Mouse (Mus musculus) midbrain, embryonic 14.5 days (tissue): ENCODE results near the gene Morc3. TPM values are rescaled to one million over a fixed set of nuclear protein-coding genes. Genes with fewer than 3 reads are reported as not detected.

ENCODE experiments used
- ATAC-seq: fragments of 200-750 bp; cut with Nextera tagmentation; 2 replicates; pipeline ENCODE4 v1.8.0; 2017; ENCODE audit warnings: moderate number of reproducible peaks, moderate library complexity; ENCODE audit not compliant: low FRiP score, low TSS enrichment
- DNase-seq: peaks from one replicate; pipeline ENCODE4 v3.0.0-alpha.2; 2015
- H3K27ac ChIP-seq: fragments of 300-500 bp; sonication (generic); replicated peaks from 2 replicates; pipeline ENCODE4 v1.5.1; 2014; ENCODE audit warnings: mild to moderate bottlenecking, low read depth, low read length, moderate library complexity
- H3K27me3 ChIP-seq: fragments of 300-500 bp; sonication (generic); 2 replicates; pipeline ENCODE4 v1.6.1; 2014; ENCODE audit warnings: low read length, control low read depth, mixed read lengths; ENCODE audit not compliant: control insufficient read depth, insufficient read depth
- H3K36me3 ChIP-seq: fragments of 300-500 bp; sonication (generic); 2 replicates; pipeline ENCODE4 v1.6.1; 2014; ENCODE audit warnings: low read length, control low read depth; ENCODE audit not compliant: control insufficient read depth, insufficient read depth
- H3K4me1 ChIP-seq: fragments of 300-500 bp; sonication (generic); 2 replicates; pipeline ENCODE4 v1.6.1; 2014; ENCODE audit warnings: mild to moderate bottlenecking, antibody characterized with exemption, low read length, control low read depth; ENCODE audit not compliant: control insufficient read depth, insufficient read depth
- H3K4me2 ChIP-seq: fragments of 300-500 bp; sonication (generic); 2 replicates; pipeline ENCODE4 v1.6.1; 2014; ENCODE audit warnings: mild to moderate bottlenecking, low read length, moderate library complexity
- H3K4me3 ChIP-seq: fragments of 300-500 bp; sonication (generic); replicated peaks from 2 replicates; pipeline ENCODE4 v1.5.1; 2014; ENCODE audit warnings: low read depth, low read length
- H3K9ac ChIP-seq: fragments of 300-500 bp; sonication (generic); replicated peaks from 2 replicates; pipeline ENCODE4 v1.6.1; 2014; ENCODE audit warnings: mild to moderate bottlenecking, low read length, moderate library complexity
- H3K9me3 ChIP-seq: fragments of 300-500 bp; sonication (generic); 2 replicates; pipeline ENCODE4 v1.6.1; 2016; ENCODE audit warnings: low read length, control low read depth, mixed read lengths; ENCODE audit not compliant: control insufficient read depth
- WGBS: fragments of 180-500 bp; shearing (Covaris S2); extraction: QIAGEN DNeasy Blood & Tissue Kit; methylation state at CpG from one replicate; pipeline ENCODE4 v1.1.7; 2014; 5-methylcytosine and 5-hydroxymethylcytosine counted together
- polyA plus RNA-seq: library from polyadenylated mRNA; unstranded; fragments of >200 nt; fragmentation: Nextera tagmentation; extraction: Ambion mirVana; gene quantifications from 2 replicates; pipeline ENCODE4 v1.2.1, GENCODE M21; 2014

The Morc3 gene
- polyA plus RNA-seq, 1 experiment from 2014 or later: 37.1 TPM

GRCm38 (mm10) chr16:93833551-93833950 lies 1.6 kb downstream of the Morc3 start:
- Histone ChIP-seq H3K9me3 (no peaks in the 10 kb centered on the region), H3K4me2 (peak overlapping the region; percentile 86), H3K36me3 (no peaks in the 10 kb centered on the region), H3K27me3 (no peaks in the 10 kb centered on the region), H3K9ac (no peak overlapping the region), H3K27ac (no peak overlapping the region), H3K4me1 (peaks cover 10% of the 10 kb centered on the region; the same call in 1 of the 2 replicates), H3K4me3 (peak overlapping the region; percentile 99)
- WGBS: 95% methylated on average over 6 of the region's 6 CpGs
- ATAC-seq (no peak), DNase-seq (no peak)

GRCm38 (mm10) chr16:93834076-93834475 lies 2.2 kb downstream of the Morc3 start:
- Histone ChIP-seq H3K36me3 (no peaks in the 10 kb centered on the region), H3K9ac (no peak overlapping the region), H3K9me3 (no peaks in the 10 kb centered on the region), H3K4me2 (no peak overlapping the region), H3K27me3 (no peaks in the 10 kb centered on the region), H3K27ac (no peak overlapping the region), H3K4me1 (peaks cover 10% of the 10 kb centered on the region; the same call in 1 of the 2 replicates), H3K4me3 (no peak overlapping the region)
- no peak for DNase-seq
- 97% methylated on average over 2 of the region's 2 CpGs for WGBS
- ATAC-seq: no peak

- H3K4me3 ChIP-seq: no peak overlapping the region
- H3K27me3 ChIP-seq: no peaks in the 10 kb centered on the region
- no peak overlapping the region for H3K4me2 ChIP-seq
- no peak for ATAC-seq
- 97% methylated on average over 1 of the region's 1 CpGs for WGBS
- DNase-seq: no peak
- no peak overlapping the region for H3K27ac ChIP-seq
- H3K4me1 ChIP-seq: no peaks in the 10 kb centered on the region
- peaks cover 1% of the 10 kb centered on the region; the same call in 1 of the 2 replicates for H3K36me3 ChIP-seq
- H3K9ac ChIP-seq: no peak overlapping the region
- H3K9me3 ChIP-seq: no peaks in the 10 kb centered on the region
Observed at GRCm38 (mm10) chr16:93839049-93839448, 7.1 kb downstream of the Morc3 start.

- DNase-seq: no peak
- H3K27me3 ChIP-seq: no peaks in the 10 kb centered on the region
- H3K9me3 ChIP-seq: no peaks in the 10 kb centered on the region
- ATAC-seq: no peak
- no peaks in the 10 kb centered on the region for H3K4me1 ChIP-seq
- H3K9ac ChIP-seq: no peak overlapping the region
- H3K4me3 ChIP-seq: no peak overlapping the region
- 98% methylated on average over 3 of the region's 3 CpGs for WGBS
- H3K4me2 ChIP-seq: no peak overlapping the region
- peaks cover 81% of the 10 kb centered on the region for H3K36me3 ChIP-seq
- H3K27ac ChIP-seq: no peak overlapping the region
Observed at GRCm38 (mm10) chr16:93850527-93850926, 18.6 kb downstream of the Morc3 start.

- H3K4me2 ChIP-seq: no peak overlapping the region
- no peak overlapping the region for H3K9ac ChIP-seq
- no peak overlapping the region for H3K27ac ChIP-seq
- no peak overlapping the region for H3K4me3 ChIP-seq
- WGBS: 94% methylated on average over 4 of the region's 4 CpGs
- ATAC-seq: no peak
- peaks cover 70% of the 10 kb centered on the region for H3K36me3 ChIP-seq
- no peaks in the 10 kb centered on the region for H3K9me3 ChIP-seq
- DNase-seq: no peak
- no peaks in the 10 kb centered on the region for H3K27me3 ChIP-seq
- no peaks in the 10 kb centered on the region for H3K4me1 ChIP-seq
Observed at GRCm38 (mm10) chr16:93859967-93860366, 28.0 kb downstream of the Morc3 start.

GRCm38 (mm10) chr16:93860686-93861085 lies 28.8 kb downstream of the Morc3 start:
- Histone ChIP-seq H3K4me2 (no peak overlapping the region), H3K27me3 (no peaks in the 10 kb centered on the region), H3K4me3 (no peak overlapping the region), H3K27ac (no peak overlapping the region), H3K9ac (no peak overlapping the region), H3K36me3 (peaks cover 70% of the 10 kb centered on the region), H3K4me1 (no peaks in the 10 kb centered on the region), H3K9me3 (no peaks in the 10 kb centered on the region)
- no peak for ATAC-seq
- DNase-seq: no peak

- WGBS: 95% methylated on average over 13 of the region's 13 CpGs
- no peak for ATAC-seq
- DNase-seq: no peak
- Histone ChIP-seq H3K4me1 (no peaks in the 10 kb centered on the region), H3K4me3 (no peak overlapping the region), H3K27ac (no peak overlapping the region), H3K27me3 (no peaks in the 10 kb centered on the region), H3K36me3 (peaks cover 73% of the 10 kb centered on the region), H3K4me2 (no peak overlapping the region), H3K9ac (no peak overlapping the region), H3K9me3 (no peaks in the 10 kb centered on the region)
Observed at GRCm38 (mm10) chr16:93874841-93875240, 42.9 kb downstream of the Morc3 start.

GRCm38 (mm10) chr16:93877612-93878380 lies 45.9 kb downstream of the Morc3 start:
- ATAC-seq: no peak
- H3K4me1 ChIP-seq: no peaks in the 10 kb centered on the region
- no peak for DNase-seq
- H3K4me3 ChIP-seq: no peak overlapping the region
- H3K4me2 ChIP-seq: no peak overlapping the region
- H3K27ac ChIP-seq: no peak overlapping the region
- no peaks in the 10 kb centered on the region for H3K9me3 ChIP-seq
- H3K27me3 ChIP-seq: no peaks in the 10 kb centered on the region
- peaks cover 45% of the 10 kb centered on the region for H3K36me3 ChIP-seq
- H3K9ac ChIP-seq: no peak overlapping the region
- WGBS: 91% methylated on average over 6 of the region's 6 CpGs

GRCm38 (mm10) chr16:93883423-93884085 lies 51.6 kb downstream of the Morc3 start, which contains the start of gene Chaf1b:
TSS of gene Chaf1b (plus strand) at chr16:93883901.
- Histone ChIP-seq H3K36me3 (0 out of 2 replicates have a peak, but pooled peaks cover 5% of the 10 kb centered on the region), H3K27ac (no peak within 1 kb of the TSS; the same call in 1 of the 2 replicates), H3K4me2 (peak within 1 kb of the TSS; percentile 93), H3K27me3 (no peaks in the 10 kb centered on the region), H3K4me1 (no peaks in the 10 kb centered on the region), H3K9me3 (no peaks in the 10 kb centered on the region), H3K9ac (peak within 1 kb of the TSS; percentile 51), H3K4me3 (peak within 1 kb of the TSS; percentile 68)
- DNase-seq (peak; percentile 98), ATAC-seq (peak; percentile 95)
- under 1% methylated on average over 54 of the region's 54 CpGs for WGBS
